Mouse (Mus musculus): ENCODE measurements around the gene Ercc6l. TPM values are rescaled to one million over a fixed set of nuclear protein-coding genes. Genes with fewer than 3 reads are reported as not detected.

Gene Ercc6l
- polyA plus RNA-seq, 1 experiment from 2014 or later: 7.7 TPM

GRCm38 (mm10) chrX:102175538-102176287 is 18.8 kb upstream of the Ercc6l start:
- no peak for ATAC-seq (ENCODE audit: insufficient number of reproducible peaks, insufficient read depth, low FRiP score, low read depth)
- H3K27ac ChIP-seq (replicated peaks in 1 of 2; ENCODE audit: control insufficient read depth in 1 of 2, insufficient read depth in 1 of 2, low read depth in 2 of 2, low read length in 2 of 2): no peak overlapping the region
- WGBS: 74% methylated on average over 5 of the region's 5 CpGs

DNA sequence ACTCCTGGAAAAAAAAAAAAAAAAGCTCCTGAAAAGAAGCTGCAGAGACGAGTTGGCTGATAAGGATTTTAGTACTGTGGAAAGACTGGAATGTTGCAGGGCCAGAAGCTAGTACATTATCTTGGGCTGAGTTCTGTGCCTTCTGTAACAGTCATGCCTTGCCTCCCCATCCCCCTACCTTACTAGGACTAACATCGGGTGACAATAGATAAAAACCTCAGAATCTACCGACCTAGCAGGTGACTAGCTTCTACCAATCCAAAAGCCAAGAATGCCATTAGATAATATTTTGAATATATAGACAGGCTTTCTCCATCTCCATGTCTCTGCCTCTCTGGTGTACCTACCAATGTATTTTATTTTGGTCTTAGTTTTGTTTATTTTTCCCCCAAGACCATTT is 14.0 kb upstream of the Ercc6l start:
- WGBS: 24% methylated on average over 3 of the region's 3 CpGs
- H3K9ac ChIP-seq (ENCODE audit: low read length): no peak overlapping the region
- H3K4me3 ChIP-seq (ENCODE audit: control insufficient read depth in 1 of 2, insufficient read depth in 1 of 2, low read depth in 1 of 2, low read length in 2 of 2): no peak overlapping the region
- H3K4me2 ChIP-seq (ENCODE audit: low read length): no peak overlapping the region
- ATAC-seq (ENCODE audit: insufficient number of reproducible peaks, insufficient read depth, low FRiP score, low read depth): no peak
- H3K27me3 ChIP-seq (ENCODE audit: control insufficient read depth, insufficient read depth, low read length): no peaks in the 10 kb centered on the region
- H3K36me3 ChIP-seq (ENCODE audit: control insufficient read depth, insufficient read depth, low read length): no peaks in the 10 kb centered on the region
- no peaks in the 10 kb centered on the region; a peak in 1 of 4 replicates for H3K4me1 ChIP-seq (ENCODE audit: control insufficient read depth in 2 of 2, insufficient read depth in 2 of 2, low read length in 2 of 2)
- H3K27ac ChIP-seq (replicated peaks in 1 of 2; ENCODE audit: control insufficient read depth in 1 of 2, insufficient read depth in 1 of 2, low read depth in 2 of 2, low read length in 2 of 2): no peak overlapping the region
- no peaks in the 10 kb centered on the region for H3K9me3 ChIP-seq (ENCODE audit: control insufficient read depth, low read length)

More at GRCm38 (mm10) chrX:102175538-102176287, 18.8 kb upstream of the Ercc6l start:
- no peaks in the 10 kb centered on the region for H3K9me3 ChIP-seq (ENCODE audit: control insufficient read depth, low read length)
- no peak overlapping the region for H3K4me2 ChIP-seq (ENCODE audit: low read length)
- 0 out of 2 replicates have a peak, but pooled peaks cover 3% of the 10 kb centered on the region for H3K27me3 ChIP-seq (ENCODE audit: control insufficient read depth, insufficient read depth, low read length)
- no peaks in the 10 kb centered on the region; a peak in 1 of 4 replicates for H3K4me1 ChIP-seq (ENCODE audit: control insufficient read depth in 2 of 2, insufficient read depth in 2 of 2, low read length in 2 of 2)
- H3K4me3 ChIP-seq (ENCODE audit: control insufficient read depth in 1 of 2, insufficient read depth in 1 of 2, low read depth in 1 of 2, low read length in 2 of 2): no peak overlapping the region
- no peaks in the 10 kb centered on the region for H3K36me3 ChIP-seq (ENCODE audit: control insufficient read depth, insufficient read depth, low read length)
- no peak overlapping the region for H3K9ac ChIP-seq (ENCODE audit: low read length)

- H3K27me3 ChIP-seq (ENCODE audit: control insufficient read depth, insufficient read depth, low read length): no peaks in the 10 kb centered on the region
- H3K9ac ChIP-seq (ENCODE audit: low read length): no peak overlapping the region
- no peaks in the 10 kb centered on the region for H3K36me3 ChIP-seq (ENCODE audit: control insufficient read depth, insufficient read depth, low read length)
- H3K27ac ChIP-seq (replicated peaks in 1 of 2; ENCODE audit: control insufficient read depth in 1 of 2, insufficient read depth in 1 of 2, low read depth in 2 of 2, low read length in 2 of 2): no peak overlapping the region
- H3K4me2 ChIP-seq (ENCODE audit: low read length): no peak overlapping the region
- 48% methylated on average over 3 of the region's 3 CpGs for WGBS
- H3K4me3 ChIP-seq (ENCODE audit: control insufficient read depth in 1 of 2, insufficient read depth in 1 of 2, low read depth in 1 of 2, low read length in 2 of 2): no peak overlapping the region
- no peaks in the 10 kb centered on the region; a peak in 1 of 4 replicates for H3K4me1 ChIP-seq (ENCODE audit: control insufficient read depth in 2 of 2, insufficient read depth in 2 of 2, low read length in 2 of 2)
- no peaks in the 10 kb centered on the region for H3K9me3 ChIP-seq (ENCODE audit: control insufficient read depth, low read length)
- ATAC-seq (ENCODE audit: insufficient number of reproducible peaks, insufficient read depth, low FRiP score, low read depth): no peak
Observed at GRCm38 (mm10) chrX:102170135-102170534, 13.2 kb upstream of the Ercc6l start.

GRCm38 (mm10) chrX:102169724-102170123 is 12.8 kb upstream of the Ercc6l start:
- H3K36me3 ChIP-seq (ENCODE audit: control insufficient read depth, insufficient read depth, low read length): no peaks in the 10 kb centered on the region
- no peaks in the 10 kb centered on the region; a peak in 1 of 4 replicates for H3K4me1 ChIP-seq (ENCODE audit: control insufficient read depth in 2 of 2, insufficient read depth in 2 of 2, low read length in 2 of 2)
- no peak overlapping the region for H3K4me2 ChIP-seq (ENCODE audit: low read length)
- H3K27me3 ChIP-seq (ENCODE audit: control insufficient read depth, insufficient read depth, low read length): no peaks in the 10 kb centered on the region
- no peak overlapping the region for H3K27ac ChIP-seq (replicated peaks in 1 of 2; ENCODE audit: control insufficient read depth in 1 of 2, insufficient read depth in 1 of 2, low read depth in 2 of 2, low read length in 2 of 2)
- H3K9me3 ChIP-seq (ENCODE audit: control insufficient read depth, low read length): no peaks in the 10 kb centered on the region
- no peak overlapping the region for H3K9ac ChIP-seq (ENCODE audit: low read length)
- no peak overlapping the region for H3K4me3 ChIP-seq (ENCODE audit: control insufficient read depth in 1 of 2, insufficient read depth in 1 of 2, low read depth in 1 of 2, low read length in 2 of 2)
- 58% methylated on average over 1 of the region's 1 CpGs for WGBS
- ATAC-seq (ENCODE audit: insufficient number of reproducible peaks, insufficient read depth, low FRiP score, low read depth): no peak

- Histone ChIP-seq H3K27ac (replicated peaks in 1 of 2; ENCODE audit: control insufficient read depth in 1 of 2, insufficient read depth in 1 of 2, low read depth in 2 of 2, low read length in 2 of 2) (no peak overlapping the region; a peak in 1 of 4 replicates), H3K36me3 (ENCODE audit: control insufficient read depth, insufficient read depth, low read length) (no peaks in the 10 kb centered on the region), H3K27me3 (ENCODE audit: control insufficient read depth, insufficient read depth, low read length) (no peaks in the 10 kb centered on the region), H3K4me1 (ENCODE audit: control insufficient read depth in 2 of 2, insufficient read depth in 2 of 2, low read length in 2 of 2) (no peaks in the 10 kb centered on the region; a peak in 1 of 4 replicates), H3K4me3 (ENCODE audit: control insufficient read depth in 1 of 2, insufficient read depth in 1 of 2, low read depth in 1 of 2, low read length in 2 of 2) (no peak overlapping the region), H3K4me2 (ENCODE audit: low read length) (no peak overlapping the region), H3K9ac (ENCODE audit: low read length) (no peak overlapping the region), H3K9me3 (ENCODE audit: control insufficient read depth, low read length) (no peaks in the 10 kb centered on the region)
- 35% methylated on average over 6 of the region's 6 CpGs for WGBS
- no peak for ATAC-seq (ENCODE audit: insufficient number of reproducible peaks, insufficient read depth, low FRiP score, low read depth)
Observed at GRCm38 (mm10) chrX:102166986-102167385, 10.1 kb upstream of the Ercc6l start.

GRCm38 (mm10) chrX:102166521-102166920 is 9.6 kb upstream of the Ercc6l start:
- Histone ChIP-seq H3K36me3 (ENCODE audit: control insufficient read depth, insufficient read depth, low read length) (no peaks in the 10 kb centered on the region), H3K4me1 (ENCODE audit: control insufficient read depth in 2 of 2, insufficient read depth in 2 of 2, low read length in 2 of 2) (no peaks in the 10 kb centered on the region; a peak in 1 of 4 replicates), H3K4me2 (ENCODE audit: low read length) (no peak overlapping the region), H3K9ac (ENCODE audit: low read length) (no peak overlapping the region), H3K27ac (replicated peaks in 1 of 2; ENCODE audit: control insufficient read depth in 1 of 2, insufficient read depth in 1 of 2, low read depth in 2 of 2, low read length in 2 of 2) (no peak overlapping the region; a peak in 1 of 4 replicates), H3K9me3 (ENCODE audit: control insufficient read depth, low read length) (no peaks in the 10 kb centered on the region), H3K27me3 (ENCODE audit: control insufficient read depth, insufficient read depth, low read length) (no peaks in the 10 kb centered on the region), H3K4me3 (ENCODE audit: control insufficient read depth in 1 of 2, insufficient read depth in 1 of 2, low read depth in 1 of 2, low read length in 2 of 2) (no peak overlapping the region)
- ATAC-seq (ENCODE audit: insufficient number of reproducible peaks, insufficient read depth, low FRiP score, low read depth): no peak
- 58% methylated on average over 5 of the region's 5 CpGs for WGBS

DNA sequence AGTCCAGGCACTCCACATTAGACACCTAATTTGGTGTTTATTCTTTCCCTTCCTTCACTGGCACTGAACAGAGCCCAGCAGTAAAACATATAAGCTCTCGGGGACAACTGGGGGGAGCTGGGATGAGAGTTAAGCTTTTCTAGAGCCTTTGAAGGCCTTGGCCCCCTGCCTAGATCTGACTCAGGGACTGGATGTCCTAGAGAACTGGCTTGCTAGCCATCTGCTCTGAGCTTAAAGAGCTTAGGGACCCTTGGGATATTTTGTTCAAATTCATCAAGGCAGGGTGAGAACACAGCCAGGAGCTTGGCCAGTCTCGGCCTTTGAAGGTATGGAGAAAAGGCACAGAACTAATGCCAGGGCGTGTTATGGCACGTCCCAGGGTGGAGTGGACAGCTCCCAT is 6.6 kb upstream of the Ercc6l start:
- ATAC-seq (ENCODE audit: insufficient number of reproducible peaks, insufficient read depth, low FRiP score, low read depth): no peak
- WGBS: 68% methylated on average over 4 of the region's 4 CpGs
- no peaks in the 10 kb centered on the region for H3K9me3 ChIP-seq (ENCODE audit: control insufficient read depth, low read length)
- no peak overlapping the region for H3K27ac ChIP-seq (replicated peaks in 1 of 2; ENCODE audit: control insufficient read depth in 1 of 2, insufficient read depth in 1 of 2, low read depth in 2 of 2, low read length in 2 of 2)
- no peak overlapping the region for H3K9ac ChIP-seq (ENCODE audit: low read length)
- H3K36me3 ChIP-seq (ENCODE audit: control insufficient read depth, insufficient read depth, low read length): no peaks in the 10 kb centered on the region
- H3K4me1 ChIP-seq (ENCODE audit: control insufficient read depth in 2 of 2, insufficient read depth in 2 of 2, low read length in 2 of 2): no peaks in the 10 kb centered on the region; a peak in 1 of 4 replicates
- H3K4me2 ChIP-seq (ENCODE audit: low read length): no peak overlapping the region
- H3K4me3 ChIP-seq (ENCODE audit: control insufficient read depth in 1 of 2, insufficient read depth in 1 of 2, low read depth in 1 of 2, low read length in 2 of 2): no peak overlapping the region
- H3K27me3 ChIP-seq (ENCODE audit: control insufficient read depth, insufficient read depth, low read length): no peaks in the 10 kb centered on the region

- H3K4me3 ChIP-seq (ENCODE audit: control insufficient read depth in 1 of 2, insufficient read depth in 1 of 2, low read depth in 1 of 2, low read length in 2 of 2): no peak overlapping the region
Observed at GRCm38 (mm10) chrX:102163096-102163495, 6.2 kb upstream of the Ercc6l start.

More at GRCm38 (mm10) chrX:102163096-102163495, 6.2 kb upstream of the Ercc6l start:
- Histone ChIP-seq H3K9me3 (ENCODE audit: control insufficient read depth, low read length) (no peaks in the 10 kb centered on the region), H3K9ac (ENCODE audit: low read length) (no peak overlapping the region), H3K4me2 (ENCODE audit: low read length) (no peak overlapping the region), H3K27me3 (ENCODE audit: control insufficient read depth, insufficient read depth, low read length) (no peaks in the 10 kb centered on the region), H3K4me1 (ENCODE audit: control insufficient read depth in 2 of 2, insufficient read depth in 2 of 2, low read length in 2 of 2) (no peaks in the 10 kb centered on the region; a peak in 1 of 4 replicates), H3K27ac (replicated peaks in 1 of 2; ENCODE audit: control insufficient read depth in 1 of 2, insufficient read depth in 1 of 2, low read depth in 2 of 2, low read length in 2 of 2) (no peak overlapping the region), H3K36me3 (ENCODE audit: control insufficient read depth, insufficient read depth, low read length) (no peaks in the 10 kb centered on the region)
- WGBS: 33% methylated on average over 2 of the region's 2 CpGs
- no peak for ATAC-seq (ENCODE audit: insufficient number of reproducible peaks, insufficient read depth, low FRiP score, low read depth)

All from heart, embryonic 14.5 days (tissue).